Mouse (Mus musculus) right cerebral cortex, postnatal 10 days (tissue): ENCODE measurements at regions not wholly inside any gene's neighbourhood (a gene's known extent, or its start where the extent isn't known, plus 50 kb on each side); places are given as distances from the start of the nearest gene placed in this dataset.

ENCODE experiments used
- DNase-seq, 2 experiments: peaks; one replicate each; pipeline ENCODE4 v3.0.0; 2021; ENCODE audit warnings: low spot score in 2 of 2

GRCm38 (mm10) chr1:26573798-26574450, 113.3 kb downstream of the 4931408C20Rik start:
- DNase-seq, result no peak

GRCm38 (mm10) chr1:26559505-26559904, 127.8 kb downstream of the 4931408C20Rik start:
- DNase-seq, result peak in 1 of 2 experiments; percentile 22

- DNase-seq, result no peak
Measured at GRCm38 (mm10) chr1:26524537-26524936, 162.7 kb downstream of the 4931408C20Rik start.

GRCm38 (mm10) chr1:26511368-26511767, 175.9 kb downstream of the 4931408C20Rik start:
- no peak for DNase-seq
